Mouse (Mus musculus): ENCODE data around the gene Nlrp9a.
"Not testable (repeated sequence)": the region's sequence is repeated elsewhere in the genome, so short reads cannot be mapped to it uniquely, and the experiment has no call there.

Gene Nlrp9a

GRCm38 (mm10) chr7:26534723-26535122 lies at the start of gene Nlrp9a:
Nlrp9a (plus strand) TSS chr7:26535023.
- DNase-seq: not testable (repeated sequence)

DNA sequence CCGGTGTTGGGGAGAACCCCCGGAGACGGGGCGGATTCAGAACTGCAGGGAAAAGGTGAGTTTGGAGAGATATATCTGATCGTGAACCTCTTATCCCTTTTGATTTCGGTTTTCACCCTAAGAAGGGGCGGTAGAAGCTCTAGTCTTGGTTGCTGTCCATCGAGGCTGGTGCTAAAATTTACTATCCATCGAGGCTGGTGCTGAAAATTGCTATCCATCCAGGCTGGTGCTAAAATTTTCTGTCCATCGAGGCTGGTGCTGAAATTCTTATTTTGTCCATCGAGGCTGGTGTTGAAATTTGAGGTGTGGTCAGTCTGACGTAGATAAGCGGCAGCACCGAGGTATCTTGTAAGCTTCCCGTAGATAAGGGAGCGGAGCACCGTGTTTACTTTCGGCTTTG lies 45.3 kb upstream of the Nlrp9a start:
- DNase-seq: not testable (repeated sequence)

DNA sequence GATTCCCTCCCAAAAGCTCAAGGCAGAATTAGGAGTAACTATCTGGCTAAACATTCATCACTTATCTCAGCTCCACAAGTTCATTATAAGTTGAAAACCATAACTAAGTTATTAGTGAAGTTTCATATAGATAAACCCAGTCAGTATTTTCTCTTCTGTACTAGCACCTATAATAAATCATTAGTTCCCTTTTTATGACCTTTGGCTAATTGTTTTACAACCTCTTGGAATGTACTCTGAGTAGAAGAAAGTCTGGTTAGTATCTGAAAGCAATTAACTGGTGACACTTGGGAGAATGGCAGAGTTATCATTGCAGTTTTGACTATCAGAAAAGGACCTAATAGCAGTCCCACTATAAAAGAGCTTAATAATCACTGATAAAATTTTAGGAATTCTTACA lies 54.3 kb downstream of the Nlrp9a start:
- DNase-seq: no peak

GRCm38 (mm10) chr7:26589774-26590173 lies 55.0 kb downstream of the Nlrp9a start:
- DNase-seq: no peak

GRCm38 (mm10) chr7:26618364-26618763 lies 83.5 kb downstream of the Nlrp9a start, which contains the start of gene Vmn1r185:
Vmn1r185 (minus strand) TSS chr7:26618464.
- DNase-seq: not testable (repeated sequence)
